Mouse (Mus musculus) limb, embryonic 14.5 days (tissue): Measurements from ENCODE around the gene Fcgr1. TPM values are rescaled to one million over a fixed set of nuclear protein-coding genes. Genes with fewer than 3 reads are reported as not detected.
A peak's percentile ranks its signal among the peaks of the same experiment; 100 is the strongest.
"Not testable (repeated sequence)": the region's sequence is repeated elsewhere in the genome, so short reads cannot be mapped to it uniquely, and the experiment has no call there.

ENCODE experiments used
- ATAC-seq: fragments of 200-750 bp; cut with Nextera tagmentation; 2 replicates; pipeline ENCODE4 v1.8.0; 2017; ENCODE audit warnings: low read depth, moderate number of reproducible peaks, moderate TSS enrichment; ENCODE audit not compliant: low FRiP score
- DNase-seq: peaks from one replicate; pipeline ENCODE4 v3.0.0-alpha.2; 2015; ENCODE audit warnings: low spot score
- H3K27ac ChIP-seq: fragments of 300-500 bp; sonication (generic); replicated peaks from 2 replicates; pipeline ENCODE4 v1.5.1; 2014; ENCODE audit warnings: low read depth, mild to moderate bottlenecking, low read length, moderate library complexity, mixed read lengths
- H3K27me3 ChIP-seq: fragments of 300-500 bp; sonication (generic); 2 replicates; pipeline ENCODE4 v1.6.1; 2014; ENCODE audit warnings: low read length, mixed read lengths; ENCODE audit not compliant: control insufficient read depth, insufficient read depth
- H3K36me3 ChIP-seq: fragments of 300-500 bp; sonication (generic); 2 replicates; pipeline ENCODE4 v1.6.1; 2014; ENCODE audit warnings: mild to moderate bottlenecking, low read length, moderate library complexity, mixed read lengths; ENCODE audit not compliant: control insufficient read depth, insufficient read depth
- H3K4me1 ChIP-seq: fragments of 300-500 bp; sonication (generic); 2 replicates; pipeline ENCODE4 v1.6.1; 2014; ENCODE audit warnings: antibody characterized with exemption, low read length, mixed read lengths; ENCODE audit not compliant: control insufficient read depth, insufficient read depth
- H3K4me2 ChIP-seq: fragments of 300-500 bp; sonication (generic); replicated peaks from 2 replicates; pipeline ENCODE4 v1.6.1; 2014; ENCODE audit warnings: low read depth, mild to moderate bottlenecking, low read length, moderate library complexity; ENCODE audit not compliant: severe bottlenecking
- H3K4me3 ChIP-seq: fragments of 300-500 bp; sonication (generic); replicated peaks from 2 replicates; pipeline ENCODE4 v1.5.1; 2014; ENCODE audit warnings: low read length
- H3K9ac ChIP-seq: fragments of 300-500 bp; sonication (generic); 2 replicates; pipeline ENCODE4 v1.6.1; 2014; ENCODE audit warnings: mild to moderate bottlenecking, low read depth, low read length, moderate library complexity; ENCODE audit not compliant: severe bottlenecking
- H3K9me3 ChIP-seq: fragments of 300-500 bp; sonication (generic); 2 replicates; pipeline ENCODE4 v1.6.1; 2016; ENCODE audit warnings: low read length; ENCODE audit not compliant: control insufficient read depth
- POLR2A ChIP-seq: fragments of 200-500 bp; IDR thresholded peaks from 2 replicates; pipeline ENCODE4 v1.8.0; 2012; ENCODE audit warnings: inconsistent platforms, mild to moderate bottlenecking, moderate library complexity, borderline replicate concordance; ENCODE audit not compliant: insufficient read depth, insufficient read length; ENCODE audit errors: extremely low read depth
- WGBS: fragments of 180-500 bp; shearing (Covaris S2); extraction: QIAGEN DNeasy Blood & Tissue Kit; methylation state at CpG from one replicate; pipeline ENCODE4 v1.1.7; 2014; 5-methylcytosine and 5-hydroxymethylcytosine counted together
- polyA plus RNA-seq, 2 experiments: library from polyadenylated mRNA; depleted of rRNA in 1 of 2; stranded (reverse) in 1 of 2; unstranded in 1 of 2; fragments of >200 nt; fragmentation: Nextera tagmentation in 1 of 2; extraction: Ambion mirVana in 1 of 2; gene quantifications; 2 replicates each; pipeline versions ENCODE4 v1.2.1 to v1.2.3; 2012 to 2014

Fcgr1 gene
- polyA plus RNA-seq, 2 experiments, result 3.1 to 3.3 TPM

DNA sequence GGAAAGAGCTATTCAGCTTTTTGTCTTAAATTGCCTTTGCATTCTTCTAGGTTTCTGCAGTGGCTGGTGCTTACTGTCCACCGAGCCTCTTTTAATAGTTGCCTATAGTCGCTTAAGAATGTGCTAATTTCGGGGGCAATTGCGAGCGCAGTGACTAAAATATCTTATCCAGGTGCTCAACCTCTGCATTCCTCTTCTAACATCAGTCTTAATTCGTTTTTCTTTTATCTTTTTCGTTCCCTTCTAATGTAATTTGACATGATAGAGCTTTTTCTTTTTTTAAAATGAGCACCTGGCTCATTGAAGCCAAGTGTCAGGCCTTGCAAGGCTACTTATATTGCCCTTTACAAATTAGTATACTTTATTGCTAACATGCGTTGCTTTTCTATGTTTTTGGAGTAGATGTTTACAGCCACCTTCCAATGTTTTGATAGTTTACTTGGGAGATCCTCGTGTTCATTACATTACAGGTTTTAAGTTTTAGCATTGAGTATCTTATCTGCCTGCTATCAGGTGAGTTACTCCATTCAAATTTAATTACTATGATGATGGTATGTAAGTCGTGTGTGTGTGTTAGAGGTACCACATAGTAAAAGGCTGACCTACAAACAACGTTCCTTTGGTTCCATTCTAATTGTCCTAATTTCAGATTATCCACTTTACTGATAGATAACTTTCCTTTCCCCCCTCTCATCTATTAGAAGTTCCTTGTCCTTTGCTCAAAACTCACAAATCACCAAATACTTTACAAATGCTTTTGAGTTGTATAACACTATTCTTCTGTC lies 46.2 kb downstream of the Fcgr1 start:
- peaks cover 25% of the 10 kb centered on the region for H3K4me1 ChIP-seq
- peak overlapping the region; percentile 39 for H3K4me3 ChIP-seq
- ATAC-seq, result no peak
- peak overlapping the region; percentile 49 for H3K4me2 ChIP-seq
- no peaks in the 10 kb centered on the region for H3K36me3 ChIP-seq
- peak overlapping the region; percentile 59 for H3K9ac ChIP-seq
- H3K27ac ChIP-seq, result peak overlapping the region; percentile 65; the same call in 1 of the 2 replicates
- no peaks in the 10 kb centered on the region for H3K9me3 ChIP-seq
- DNase-seq, result no peak
- WGBS, result 2% methylated on average over 11 of the region's 11 CpGs
- no peaks in the 10 kb centered on the region for H3K27me3 ChIP-seq
- TF ChIP-seq POLR2A, result no peak

DNA sequence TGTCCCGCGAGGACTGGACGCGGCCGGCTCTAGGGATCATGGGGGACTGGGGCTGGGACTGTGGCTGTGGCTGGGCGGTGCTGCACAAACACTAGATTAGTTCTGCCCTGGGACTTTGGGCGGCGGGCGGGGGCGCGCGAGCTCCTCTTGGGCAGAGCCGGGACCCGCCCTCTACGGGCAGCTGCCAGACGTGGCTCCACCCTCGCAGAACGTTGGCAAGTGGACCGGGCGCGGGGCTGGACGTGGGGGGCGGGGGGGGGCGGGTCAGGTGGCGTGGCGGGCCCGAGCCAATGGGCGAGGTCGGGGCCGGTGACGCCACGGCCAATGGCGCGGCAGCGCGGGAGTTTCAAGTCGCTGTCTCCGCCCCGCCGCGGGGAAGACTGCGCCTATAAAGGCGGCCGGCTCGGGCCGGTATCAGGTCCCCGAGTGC lies 47.3 kb downstream of the Fcgr1 start, which contains the start of gene Hist2h3c1:
Gene Hist2h3c1 (plus strand): TSS at position 259 of the 430 bp plus-strand sequence.
- H3K4me2 ChIP-seq, result peak within 1 kb of the TSS; percentile 49
- not testable (repeated sequence) for H3K27me3 ChIP-seq, H3K9me3 ChIP-seq, H3K36me3 ChIP-seq, DNase-seq
- H3K27ac ChIP-seq, result peak within 1 kb of the TSS; percentile 65; the same call in 1 of the 2 replicates
- no CpG with 5 or more reads among the region's 47 CpGs for WGBS
- peak; percentile 86 for ATAC-seq
- peaks cover 25% of the 10 kb centered on the region for H3K4me1 ChIP-seq
- H3K4me3 ChIP-seq, result peak within 1 kb of the TSS; percentile 39
- H3K9ac ChIP-seq, result peak within 1 kb of the TSS; percentile 59

DNA sequence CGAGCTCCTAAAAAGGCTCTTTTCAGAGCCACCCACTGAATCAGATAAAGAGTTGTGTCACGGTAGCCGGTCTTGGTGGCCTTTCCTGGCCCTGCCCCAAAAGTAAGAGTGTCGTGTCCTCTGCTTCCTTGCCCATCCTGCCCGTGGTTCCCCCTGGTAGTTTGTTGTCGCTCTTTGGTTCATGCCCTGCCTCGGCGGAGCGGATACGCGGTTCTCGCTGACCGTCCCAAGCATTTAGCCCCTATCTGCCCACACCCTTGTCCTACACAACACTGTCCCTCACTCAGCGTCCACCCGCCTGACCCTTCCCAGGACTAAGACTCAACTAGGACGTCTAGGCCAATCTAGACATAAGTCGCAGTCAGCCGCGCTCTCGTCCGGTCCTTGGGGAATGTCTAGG lies 47.8 kb downstream of the Fcgr1 start:
- not testable (repeated sequence) for H3K9me3 ChIP-seq, H3K27ac ChIP-seq, H3K9ac ChIP-seq, DNase-seq, H3K27me3 ChIP-seq, H3K36me3 ChIP-seq
- WGBS, result 0% methylated on average over 8 of the region's 21 CpGs
- H3K4me1 ChIP-seq, result peaks cover 26% of the 10 kb centered on the region
- H3K4me3 ChIP-seq, result peak overlapping the region; percentile 28
- H3K4me2 ChIP-seq, result peak overlapping the region; percentile 28; the same call in 1 of the 2 replicates
- ATAC-seq, result peak; percentile 5

DNA sequence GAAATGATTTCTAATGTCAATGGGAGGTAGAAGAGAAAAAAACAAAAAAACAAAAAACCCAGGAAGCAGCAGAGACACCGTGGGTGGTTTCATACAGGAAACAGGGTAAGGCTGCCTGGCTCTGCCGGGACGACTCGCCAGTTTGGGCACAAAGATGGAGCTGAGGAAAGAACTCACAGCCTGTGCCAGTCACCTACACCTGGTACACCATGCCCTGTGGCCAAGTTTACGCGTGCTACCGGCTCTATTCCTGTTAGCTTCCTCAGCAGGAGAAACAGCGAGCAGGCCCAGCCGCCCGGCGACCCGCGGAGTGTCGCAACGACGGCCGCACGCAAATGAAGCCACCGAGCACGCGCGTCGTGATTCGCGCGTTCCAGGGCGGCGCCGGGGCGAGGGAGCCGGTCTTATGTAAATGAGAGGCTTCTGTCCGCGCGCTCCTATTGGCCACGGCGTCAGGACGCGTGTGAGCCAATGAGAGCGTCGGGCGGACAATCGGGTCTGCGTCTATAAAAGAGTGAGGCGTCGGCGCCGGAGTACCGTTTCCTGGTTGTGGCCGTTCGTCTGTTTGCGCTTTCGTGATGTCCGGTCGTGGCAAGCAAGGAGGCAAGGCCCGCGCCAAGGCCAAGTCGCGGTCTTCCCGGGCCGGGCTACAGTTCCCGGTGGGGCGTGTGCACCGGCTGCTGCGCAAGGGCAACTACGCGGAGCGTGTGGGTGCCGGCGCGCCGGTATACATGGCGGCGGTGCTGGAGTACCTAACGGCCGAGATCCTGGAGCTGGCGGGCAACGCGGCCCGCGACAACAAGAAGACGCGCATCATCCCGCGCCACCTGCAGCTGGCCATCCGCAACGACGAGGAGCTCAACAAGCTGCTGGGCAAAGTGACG lies 48.5 kb downstream of the Fcgr1 start, which contains the start of gene Hist2h2aa1:
Gene Hist2h2aa1 (plus strand): TSS at position 495 of the 884 bp plus-strand sequence.
- peak within 1 kb of the TSS; percentile 58 for H3K4me2 ChIP-seq
- WGBS, result under 1% methylated on average over 25 of the region's 88 CpGs

DNA sequence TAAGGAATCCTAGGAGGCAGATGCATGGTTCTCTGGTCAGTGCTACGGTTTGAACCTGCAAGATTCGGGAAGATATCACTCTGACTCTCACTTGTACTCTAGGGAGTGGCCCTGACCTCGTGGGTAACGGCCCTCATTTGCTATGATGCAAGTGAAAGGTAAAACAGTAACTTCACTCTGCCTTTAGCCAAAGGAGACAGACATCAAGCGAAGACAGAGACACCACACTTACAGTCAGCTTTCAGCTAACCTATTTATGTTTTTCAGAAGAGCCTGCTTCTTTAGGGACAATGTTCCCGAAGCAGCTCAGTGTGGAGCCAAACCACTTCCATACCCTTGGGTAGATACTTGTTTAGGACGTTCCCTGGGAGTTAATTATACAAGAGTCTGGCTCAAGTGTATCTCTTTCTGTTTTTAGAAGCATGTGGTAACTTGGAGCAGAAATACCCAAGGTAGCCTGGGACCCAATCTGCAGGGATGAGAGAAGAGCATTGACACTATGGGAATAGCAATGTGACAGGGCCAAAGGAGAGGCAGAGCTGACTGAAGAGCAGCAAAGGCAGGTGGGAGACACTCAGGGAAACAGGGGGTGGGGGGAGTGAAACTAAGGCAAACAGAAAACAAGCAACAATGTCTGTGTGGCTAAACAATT lies 49.7 kb downstream of the Fcgr1 start:
- Histone ChIP-seq H3K9ac (peak overlapping the region; percentile 68), H3K36me3 (no peaks in the 10 kb centered on the region), H3K27me3 (no peaks in the 10 kb centered on the region), H3K4me1 (peaks cover 20% of the 10 kb centered on the region), H3K27ac (peak overlapping the region; percentile 96), H3K4me2 (peak overlapping the region; percentile 58), H3K4me3 (peak overlapping the region; percentile 52; the same call in 1 of the 2 replicates), H3K9me3 (no peaks in the 10 kb centered on the region)
- no peak for TF ChIP-seq POLR2A
- no peak for ATAC-seq
- 78% methylated on average over 7 of the region's 7 CpGs for WGBS
- no peak for DNase-seq

More for the DNA sequence above, 48.5 kb downstream of the Fcgr1 start, which contains the start of gene Hist2h2aa1:
- H3K27me3 ChIP-seq, H3K9me3 ChIP-seq, H3K36me3 ChIP-seq: not testable (repeated sequence)
- Histone ChIP-seq H3K4me3 (peak within 1 kb of the TSS; percentile 52), H3K9ac (peak within 1 kb of the TSS; percentile 68), H3K4me1 (peaks cover 27% of the 10 kb centered on the region), H3K27ac (peak within 1 kb of the TSS; percentile 96)
- DNase-seq, result peak; percentile 70
- ATAC-seq, result peak; percentile 89
